Mouse (Mus musculus): ENCODE measurements at regions not wholly inside any gene's neighbourhood (a gene's known extent, or its start where the extent isn't known, plus 50 kb on each side); places are given as distances from the start of the nearest gene placed in this dataset.

DNA sequence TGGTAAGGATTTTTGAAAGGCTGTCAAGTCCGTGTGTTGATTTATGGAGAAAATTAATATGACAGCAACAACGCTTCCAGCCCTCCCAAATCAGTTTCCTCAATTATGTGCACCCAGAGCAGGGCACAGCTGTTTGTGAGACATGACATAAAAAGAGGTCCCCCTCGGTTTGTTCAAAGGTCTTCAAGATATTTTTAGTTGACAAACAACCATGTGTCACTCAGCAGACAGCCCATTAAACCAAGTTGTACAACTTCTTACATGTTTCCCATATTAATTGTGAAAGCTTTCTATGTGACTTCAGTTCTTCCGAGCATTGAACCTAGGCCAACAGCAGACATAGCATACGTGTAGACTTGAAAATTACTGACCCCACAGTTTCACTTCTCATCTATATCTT, 131.5 kb upstream of the Cdh5 start:
- no peak for TF ChIP-seq POLR2A (IDR thresholded peaks at IDR 0.05; ENCODE audit: borderline replicate concordance, control insufficient read depth, low read depth, low read length)
- TF ChIP-seq CTCF (IDR thresholded peaks at IDR 0.05; ENCODE audit: control insufficient read depth, insufficient read depth, low read length) = no peak
- Histone ChIP-seq H3K4me1 (ENCODE audit: control insufficient read depth, insufficient read depth, low read length) (no peaks in the 10 kb centered on the region), H3K27ac (ENCODE audit: control insufficient read depth, insufficient read depth, low read depth, low read length, poor library complexity) (no peak overlapping the region), H3K4me3 (replicated peaks; ENCODE audit: control insufficient read depth, low read depth, low read length) (no peak overlapping the region)
- 66% methylated on average over 5 of the region's 5 CpGs for WGBS

DNA sequence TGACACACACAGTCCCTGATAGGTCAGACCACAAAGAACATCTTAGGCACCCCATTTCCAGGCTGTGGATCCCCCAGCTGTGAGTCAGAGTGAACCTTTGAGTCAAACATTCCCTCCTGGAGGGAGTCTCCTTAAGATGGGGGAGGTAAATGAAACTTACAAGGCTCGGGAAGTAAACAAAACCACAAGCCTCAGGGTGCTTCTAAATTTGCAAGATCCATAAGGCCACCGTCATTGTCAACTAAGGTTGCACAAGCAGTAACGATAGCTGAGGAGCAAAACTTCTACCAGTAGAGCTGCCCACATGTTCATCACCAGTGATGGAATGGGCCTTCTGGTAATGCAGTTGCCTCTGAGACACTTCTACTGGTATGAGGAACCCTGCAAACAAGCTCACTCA, 130.9 kb upstream of the Cdh5 start:
- H3K4me3 ChIP-seq (replicated peaks; ENCODE audit: control insufficient read depth, low read depth, low read length) = no peak overlapping the region
- H3K27ac ChIP-seq (ENCODE audit: control insufficient read depth, insufficient read depth, low read depth, low read length, poor library complexity) = no peak overlapping the region
- 77% methylated on average over 3 of the region's 3 CpGs for WGBS
- TF ChIP-seq POLR2A (IDR thresholded peaks at IDR 0.05; ENCODE audit: borderline replicate concordance, control insufficient read depth, low read depth, low read length) (no peak), CTCF (IDR thresholded peaks at IDR 0.05; ENCODE audit: control insufficient read depth, insufficient read depth, low read length) (no peak)
- H3K4me1 ChIP-seq (ENCODE audit: control insufficient read depth, insufficient read depth, low read length) = no peaks in the 10 kb centered on the region

DNA sequence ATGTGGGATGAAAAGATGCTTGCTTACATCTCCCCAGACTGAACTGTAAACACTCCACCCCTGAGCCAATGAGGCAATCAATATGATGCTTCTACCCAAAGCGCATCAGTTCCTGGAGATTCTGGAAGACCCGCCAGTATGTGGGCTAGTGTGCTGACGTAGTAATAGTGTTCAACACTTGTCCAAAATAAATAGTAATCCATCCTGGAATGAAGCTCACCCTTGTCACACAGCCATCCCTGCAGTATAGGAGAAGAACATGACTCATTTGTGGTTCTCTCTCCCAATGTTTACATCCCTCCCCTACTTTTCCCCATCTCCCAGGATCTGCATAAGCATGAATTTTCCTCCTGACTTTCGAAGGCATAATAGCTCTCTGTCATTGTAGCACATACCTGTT, 130.5 kb upstream of the Cdh5 start:
- no peaks in the 10 kb centered on the region for H3K4me1 ChIP-seq (ENCODE audit: control insufficient read depth, insufficient read depth, low read length)
- 79% methylated on average over 4 of the region's 4 CpGs for WGBS
- no peak overlapping the region for H3K27ac ChIP-seq (ENCODE audit: control insufficient read depth, insufficient read depth, low read depth, low read length, poor library complexity)
- TF ChIP-seq POLR2A (IDR thresholded peaks at IDR 0.05; ENCODE audit: borderline replicate concordance, control insufficient read depth, low read depth, low read length) (no peak), CTCF (IDR thresholded peaks at IDR 0.05; ENCODE audit: control insufficient read depth, insufficient read depth, low read length) (no peak)
- no peak overlapping the region for H3K4me3 ChIP-seq (replicated peaks; ENCODE audit: control insufficient read depth, low read depth, low read length)

DNA sequence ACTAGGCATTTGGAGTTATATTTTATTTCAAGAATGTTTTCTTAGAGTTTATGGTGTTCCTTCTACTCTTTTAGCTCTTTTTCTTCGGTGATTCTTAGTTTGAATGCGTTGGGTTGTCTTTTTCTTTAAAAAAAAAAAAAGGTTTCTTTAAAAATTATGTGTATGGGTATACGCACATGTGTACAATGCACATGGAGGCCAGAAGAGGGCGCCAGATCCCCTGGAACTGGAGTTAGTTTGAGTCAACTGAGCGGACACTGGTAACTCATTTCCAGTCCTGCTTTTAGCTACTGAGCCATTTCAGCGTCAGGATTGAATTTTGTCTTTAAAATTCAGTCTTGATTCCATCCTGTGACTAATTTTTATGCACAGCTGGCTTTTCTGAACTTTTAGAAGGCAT, 124.9 kb upstream of the Cdh5 start:
- H3K27ac ChIP-seq (ENCODE audit: control insufficient read depth, insufficient read depth, low read depth, low read length, poor library complexity) = no peak overlapping the region
- WGBS = 71% methylated on average over 6 of the region's 6 CpGs
- H3K4me1 ChIP-seq (ENCODE audit: control insufficient read depth, insufficient read depth, low read length) = no peaks in the 10 kb centered on the region
- H3K4me3 ChIP-seq (replicated peaks; ENCODE audit: control insufficient read depth, low read depth, low read length) = no peak overlapping the region
- TF ChIP-seq POLR2A (IDR thresholded peaks at IDR 0.05; ENCODE audit: borderline replicate concordance, control insufficient read depth, low read depth, low read length) (no peak), CTCF (IDR thresholded peaks at IDR 0.05; ENCODE audit: control insufficient read depth, insufficient read depth, low read length) (no peak)

DNA sequence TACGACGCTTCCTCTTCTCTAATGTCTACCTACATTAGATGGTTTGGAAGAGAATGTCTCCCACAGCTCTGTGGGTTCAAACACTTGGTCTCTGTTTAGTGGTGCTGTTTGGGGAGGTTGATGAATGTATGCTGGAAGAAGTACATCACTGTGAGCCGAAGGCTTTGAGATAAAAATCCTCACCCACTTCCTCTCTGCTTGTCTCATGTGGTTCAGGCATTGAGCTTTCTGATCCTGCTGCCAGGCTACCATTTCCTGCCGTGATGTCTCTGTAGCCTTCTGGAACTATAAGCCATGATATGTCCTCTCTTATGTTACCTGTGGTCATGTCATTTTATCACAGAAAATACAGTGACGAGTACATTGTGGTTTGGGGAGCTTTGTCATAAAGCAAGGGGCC, 122.5 kb upstream of the Cdh5 start:
- no peaks in the 10 kb centered on the region for H3K4me1 ChIP-seq (ENCODE audit: control insufficient read depth, insufficient read depth, low read length)
- TF ChIP-seq POLR2A (IDR thresholded peaks at IDR 0.05; ENCODE audit: borderline replicate concordance, control insufficient read depth, low read depth, low read length) = no peak
- TF ChIP-seq CTCF (IDR thresholded peaks at IDR 0.05; ENCODE audit: control insufficient read depth, insufficient read depth, low read length) = no peak
- H3K27ac ChIP-seq (ENCODE audit: control insufficient read depth, insufficient read depth, low read depth, low read length, poor library complexity) = no peak overlapping the region
- H3K4me3 ChIP-seq (replicated peaks; ENCODE audit: control insufficient read depth, low read depth, low read length) = no peak overlapping the region
- 39% methylated on average over 5 of the region's 5 CpGs for WGBS

DNA sequence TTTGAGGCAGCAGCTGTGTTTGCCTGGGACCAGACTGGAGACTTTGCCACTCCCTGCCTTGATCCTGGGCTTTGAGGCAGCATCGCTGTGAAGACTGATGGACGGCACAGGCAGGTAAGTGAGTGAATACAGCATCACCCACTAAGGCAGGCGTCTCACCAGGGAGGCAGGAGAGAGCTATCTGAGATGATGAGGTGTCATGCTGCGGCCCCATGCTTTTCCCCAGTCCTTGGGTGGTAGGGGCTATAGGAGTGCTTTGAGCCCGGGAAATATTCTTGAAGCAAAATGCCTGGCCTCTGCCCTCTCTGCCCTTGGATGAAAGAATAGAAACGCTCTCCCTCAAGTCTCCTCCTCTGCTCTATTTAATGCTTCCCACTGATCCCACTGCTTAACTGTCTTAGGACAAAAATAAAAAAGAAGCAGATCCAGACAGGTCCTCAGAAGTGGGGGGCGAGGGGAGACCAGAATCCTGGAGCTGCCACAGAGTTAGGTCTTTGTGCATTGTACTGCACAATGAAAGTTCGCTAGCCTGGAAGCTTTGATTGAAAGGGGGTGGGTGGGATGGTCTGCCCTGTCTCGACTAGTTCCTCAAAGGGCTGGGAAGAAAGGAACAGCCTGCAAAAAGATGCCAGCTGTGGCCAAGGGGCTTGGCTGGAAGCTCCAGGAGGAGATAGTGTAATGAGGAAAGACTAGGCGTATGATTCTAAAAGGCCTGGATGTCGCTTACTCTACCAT, 117.4 kb upstream of the Cdh5 start:
- WGBS = 78% methylated on average over 11 of the region's 11 CpGs
- Histone ChIP-seq H3K4me3 (replicated peaks; ENCODE audit: control insufficient read depth, low read depth, low read length) (no peak overlapping the region), H3K27ac (ENCODE audit: control insufficient read depth, insufficient read depth, low read depth, low read length, poor library complexity) (no peak overlapping the region), H3K4me1 (ENCODE audit: control insufficient read depth, insufficient read depth, low read length) (no peaks in the 10 kb centered on the region)
- TF ChIP-seq POLR2A (IDR thresholded peaks at IDR 0.05; ENCODE audit: borderline replicate concordance, control insufficient read depth, low read depth, low read length) (no peak), CTCF (IDR thresholded peaks at IDR 0.05; ENCODE audit: control insufficient read depth, insufficient read depth, low read length) (no peak)

DNA sequence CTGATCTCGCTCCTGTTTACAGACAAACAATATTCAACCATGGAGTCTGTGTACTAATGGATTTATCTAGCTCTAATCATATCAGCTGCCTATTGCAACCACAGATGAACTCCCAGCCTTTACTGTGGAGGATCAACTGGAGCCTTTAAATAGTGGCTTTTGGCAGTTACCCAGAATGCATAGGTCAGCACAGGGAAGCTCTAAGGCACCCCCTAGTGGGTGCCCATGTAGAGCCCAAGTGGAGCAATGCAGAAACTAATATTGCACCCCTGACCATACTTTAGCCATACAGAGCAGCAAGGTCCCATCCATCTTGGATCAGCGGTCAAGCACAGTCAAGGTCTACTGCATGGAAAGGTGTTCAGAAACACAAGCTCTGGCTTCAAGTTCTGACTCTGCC, 115.8 kb upstream of the Cdh5 start:
- no peaks in the 10 kb centered on the region for H3K4me1 ChIP-seq (ENCODE audit: control insufficient read depth, insufficient read depth, low read length)
- 83% methylated on average over 2 of the region's 2 CpGs for WGBS
- H3K4me3 ChIP-seq (replicated peaks; ENCODE audit: control insufficient read depth, low read depth, low read length) = no peak overlapping the region
- H3K27ac ChIP-seq (ENCODE audit: control insufficient read depth, insufficient read depth, low read depth, low read length, poor library complexity) = no peak overlapping the region
- TF ChIP-seq POLR2A (IDR thresholded peaks at IDR 0.05; ENCODE audit: borderline replicate concordance, control insufficient read depth, low read depth, low read length) = no peak
- TF ChIP-seq CTCF (IDR thresholded peaks at IDR 0.05; ENCODE audit: control insufficient read depth, insufficient read depth, low read length) = no peak

DNA sequence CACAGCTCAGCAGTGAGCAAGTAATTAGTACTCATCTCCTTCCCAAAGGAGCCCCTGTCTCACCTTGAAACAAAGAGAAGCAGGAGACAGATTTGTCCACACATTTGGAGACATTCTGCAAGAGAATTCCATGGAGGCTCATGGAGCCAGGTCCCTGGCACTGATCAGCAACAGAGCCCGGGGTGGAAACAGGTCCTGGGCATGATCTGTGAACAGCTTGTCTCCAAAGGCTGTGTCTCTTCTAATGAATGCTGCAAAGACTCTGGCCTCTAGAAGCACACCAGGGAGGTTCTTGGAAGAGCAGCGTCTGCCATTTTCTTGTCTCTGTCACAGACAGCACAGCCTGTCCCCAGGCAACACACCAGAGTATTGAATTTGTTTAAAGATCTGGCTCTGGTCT, 107.5 kb upstream of the Cdh5 start:
- WGBS = 70% methylated on average over 2 of the region's 2 CpGs
- Histone ChIP-seq H3K4me1 (ENCODE audit: control insufficient read depth, insufficient read depth, low read length) (no peaks in the 10 kb centered on the region), H3K4me3 (replicated peaks; ENCODE audit: control insufficient read depth, low read depth, low read length) (no peak overlapping the region), H3K27ac (ENCODE audit: control insufficient read depth, insufficient read depth, low read depth, low read length, poor library complexity) (no peak overlapping the region)
- TF ChIP-seq POLR2A (IDR thresholded peaks at IDR 0.05; ENCODE audit: borderline replicate concordance, control insufficient read depth, low read depth, low read length) = no peak
- TF ChIP-seq CTCF (IDR thresholded peaks at IDR 0.05; ENCODE audit: control insufficient read depth, insufficient read depth, low read length) = no peak

DNA sequence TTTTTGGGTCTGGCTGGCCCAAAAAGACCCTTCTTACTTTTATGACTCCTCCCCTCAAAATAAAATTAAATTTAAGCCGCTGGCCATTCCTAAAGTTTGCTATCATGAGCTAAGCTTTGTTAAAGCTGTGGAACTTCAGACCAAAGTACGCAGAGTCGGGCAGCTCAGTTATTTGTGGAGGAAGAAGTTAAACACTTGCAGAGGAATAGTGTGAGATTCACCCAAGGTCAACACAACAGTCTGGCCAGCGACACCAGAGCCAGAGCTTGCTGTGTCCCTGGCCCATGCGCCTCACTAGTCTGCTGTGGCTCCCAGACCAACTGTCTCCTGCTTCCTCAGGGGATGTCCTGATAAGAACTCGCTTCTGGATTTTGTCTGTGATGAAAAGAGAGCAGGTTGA, 103.3 kb upstream of the Cdh5 start:
- 75% methylated on average over 6 of the region's 6 CpGs for WGBS
- no peak overlapping the region for H3K4me3 ChIP-seq (replicated peaks; ENCODE audit: control insufficient read depth, low read depth, low read length)
- TF ChIP-seq POLR2A (IDR thresholded peaks at IDR 0.05; ENCODE audit: borderline replicate concordance, control insufficient read depth, low read depth, low read length) (no peak), CTCF (IDR thresholded peaks at IDR 0.05; ENCODE audit: control insufficient read depth, insufficient read depth, low read length) (no peak)
- H3K4me1 ChIP-seq (ENCODE audit: control insufficient read depth, insufficient read depth, low read length) = no peaks in the 10 kb centered on the region
- no peak overlapping the region for H3K27ac ChIP-seq (ENCODE audit: control insufficient read depth, insufficient read depth, low read depth, low read length, poor library complexity)

Measured in bone marrow, adult 2 months (tissue).